Mouse (Mus musculus): Measurements from ENCODE around the gene Gm9999. TPM values are rescaled to one million over a fixed set of nuclear protein-coding genes. Genes with fewer than 3 reads are reported as not detected.
"Not testable (repeated sequence)": the region's sequence is repeated elsewhere in the genome, so short reads cannot be mapped to it uniquely, and the experiment has no call there.

Gm9999 gene
- polyA plus RNA-seq, 1 experiment from 2014 or later: not detected

DNA sequence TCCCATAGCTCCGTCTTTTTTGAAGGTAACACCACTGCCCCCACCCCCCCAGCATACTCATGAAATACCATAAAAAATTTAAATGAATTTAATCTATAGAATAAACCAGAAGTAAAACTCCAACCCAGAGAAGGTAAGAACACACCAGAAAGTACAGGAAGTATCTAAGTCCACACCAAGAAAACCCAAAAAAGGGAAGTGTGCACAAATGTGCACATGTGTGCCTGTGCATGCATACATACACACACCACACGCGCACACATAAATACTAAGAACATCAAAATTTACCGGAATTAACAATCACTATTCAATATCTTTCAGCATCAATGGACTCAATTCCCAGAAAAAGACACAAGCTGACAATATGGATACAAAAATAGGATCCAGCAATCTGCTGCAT is 13.5 kb upstream of the Gm9999 start:
- Histone ChIP-seq H3K4me1 (ENCODE audit: insufficient read depth, low read length) (no peaks in the 10 kb centered on the region), H3K9ac (replicated peaks; ENCODE audit: low read length) (no peak overlapping the region), H3K9me3 (ENCODE audit: low read length) (0 out of 2 replicates have a peak, but pooled peaks cover 2% of the 10 kb centered on the region), H3K27me3 (ENCODE audit: insufficient read depth, low read length) (no peaks in the 10 kb centered on the region), H3K4me2 (replicated peaks; ENCODE audit: low read depth, low read length) (no peak overlapping the region), H3K4me3 (ENCODE audit: low read length) (no peak overlapping the region), H3K27ac (ENCODE audit: low read length) (no peak overlapping the region), H3K36me3 (ENCODE audit: insufficient read depth, low read length) (no peaks in the 10 kb centered on the region)
- WGBS: 88% methylated on average over 4 of the region's 4 CpGs
- no peak for ATAC-seq (ENCODE audit: low FRiP score, low TSS enrichment)

DNA sequence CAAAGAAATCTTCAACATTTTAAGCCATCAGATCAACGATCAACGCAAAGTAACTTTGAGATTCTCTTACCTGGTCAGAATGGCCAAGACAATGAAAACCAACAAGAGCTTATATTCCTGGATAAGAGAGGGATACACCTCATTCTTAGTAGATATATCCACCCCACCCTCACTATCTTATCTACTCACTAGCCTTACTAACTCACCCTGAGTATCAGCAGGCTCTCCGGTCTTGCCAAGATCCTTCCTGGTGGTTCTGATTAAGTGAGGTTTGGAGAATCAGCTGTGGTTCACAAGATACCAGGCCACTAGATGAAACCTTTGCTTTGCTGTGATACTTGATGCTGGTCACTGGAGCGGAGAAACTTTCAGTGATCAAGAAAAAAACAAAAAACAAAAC is 8.7 kb upstream of the Gm9999 start:
- no peak overlapping the region for H3K4me2 ChIP-seq (replicated peaks; ENCODE audit: low read depth, low read length)
- no peak overlapping the region for H3K9ac ChIP-seq (replicated peaks; ENCODE audit: low read length)
- no peak overlapping the region for H3K27ac ChIP-seq (ENCODE audit: low read length)
- ATAC-seq (ENCODE audit: low FRiP score, low TSS enrichment): no peak
- no peaks in the 10 kb centered on the region for H3K4me1 ChIP-seq (ENCODE audit: insufficient read depth, low read length)
- 96% methylated on average over 4 of the region's 4 CpGs for WGBS
- no peaks in the 10 kb centered on the region for H3K27me3 ChIP-seq (ENCODE audit: insufficient read depth, low read length)
- no peaks in the 10 kb centered on the region for H3K36me3 ChIP-seq (ENCODE audit: insufficient read depth, low read length)
- H3K4me3 ChIP-seq (ENCODE audit: low read length): no peak overlapping the region
- 0 out of 2 replicates have a peak, but pooled peaks cover 2% of the 10 kb centered on the region for H3K9me3 ChIP-seq (ENCODE audit: low read length)

DNA sequence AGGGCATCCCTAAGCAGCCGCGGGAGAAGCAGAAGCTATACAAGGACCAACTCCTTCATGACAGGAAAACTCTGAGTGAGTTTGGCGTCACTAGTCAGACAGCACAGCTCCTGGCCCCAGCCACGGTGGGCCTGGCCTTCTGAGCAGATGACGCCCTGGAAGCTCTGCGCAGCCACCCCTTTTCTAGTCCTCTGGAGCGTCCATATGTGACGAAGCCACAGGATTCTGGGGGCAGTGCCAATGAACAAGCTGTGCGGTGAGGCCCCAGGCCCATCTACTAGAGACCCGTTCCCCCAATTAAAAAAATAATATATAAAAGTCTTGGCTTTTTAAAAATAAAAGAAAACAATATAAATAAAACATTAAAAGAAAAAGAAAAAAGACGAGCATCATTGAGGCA is 7.9 kb upstream of the Gm9999 start:
- WGBS: 86% methylated on average over 11 of the region's 11 CpGs
- H3K27me3 ChIP-seq (ENCODE audit: insufficient read depth, low read length): no peaks in the 10 kb centered on the region
- H3K9me3 ChIP-seq (ENCODE audit: low read length): 0 out of 2 replicates have a peak, but pooled peaks cover 2% of the 10 kb centered on the region
- H3K4me3 ChIP-seq (ENCODE audit: low read length): no peak overlapping the region
- H3K4me2 ChIP-seq (replicated peaks; ENCODE audit: low read depth, low read length): no peak overlapping the region
- H3K27ac ChIP-seq (ENCODE audit: low read length): no peak overlapping the region
- H3K9ac ChIP-seq (replicated peaks; ENCODE audit: low read length): no peak overlapping the region
- H3K36me3 ChIP-seq (ENCODE audit: insufficient read depth, low read length): no peaks in the 10 kb centered on the region
- H3K4me1 ChIP-seq (ENCODE audit: insufficient read depth, low read length): no peaks in the 10 kb centered on the region
- ATAC-seq (ENCODE audit: low FRiP score, low TSS enrichment): no peak

DNA sequence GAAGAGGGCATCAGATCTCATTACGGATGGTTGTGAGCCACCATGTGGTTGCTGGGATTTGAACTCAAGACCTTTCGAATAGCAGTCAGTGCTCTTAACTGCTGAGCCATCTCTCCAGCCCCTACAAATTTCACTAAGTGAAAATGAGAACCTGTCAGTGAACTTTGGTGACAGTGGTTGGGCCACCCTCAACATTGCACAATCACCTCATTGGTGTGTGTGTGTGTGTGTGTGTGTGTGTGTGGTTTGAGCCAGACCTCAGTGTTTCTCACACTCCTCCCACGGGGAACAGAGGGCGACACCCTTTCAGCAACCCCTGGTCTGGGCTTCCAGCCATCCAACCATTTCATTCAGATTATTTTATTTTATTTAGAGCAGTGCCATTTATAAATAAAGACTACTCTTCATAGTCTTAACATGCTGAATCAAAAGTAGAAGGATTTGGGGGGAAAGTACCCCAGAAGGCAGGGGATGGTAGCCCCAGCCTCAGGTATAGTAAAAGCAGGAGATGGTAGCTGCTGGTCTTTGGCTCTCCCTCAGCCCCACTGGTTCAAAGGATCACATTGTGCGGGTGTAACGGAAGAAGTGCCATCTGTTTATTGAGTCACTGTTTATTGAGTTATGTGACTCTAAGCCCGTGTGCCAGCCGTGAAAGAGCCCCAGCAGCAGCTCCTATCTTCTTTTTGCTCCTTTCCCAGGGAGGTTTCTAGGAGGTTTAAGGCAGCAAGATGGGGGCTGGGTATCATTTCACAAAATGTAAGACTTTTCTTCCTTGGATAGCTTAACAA is 2.5 kb downstream of the Gm9999 start:
- no peak for ATAC-seq (ENCODE audit: low FRiP score, low TSS enrichment)

DNA sequence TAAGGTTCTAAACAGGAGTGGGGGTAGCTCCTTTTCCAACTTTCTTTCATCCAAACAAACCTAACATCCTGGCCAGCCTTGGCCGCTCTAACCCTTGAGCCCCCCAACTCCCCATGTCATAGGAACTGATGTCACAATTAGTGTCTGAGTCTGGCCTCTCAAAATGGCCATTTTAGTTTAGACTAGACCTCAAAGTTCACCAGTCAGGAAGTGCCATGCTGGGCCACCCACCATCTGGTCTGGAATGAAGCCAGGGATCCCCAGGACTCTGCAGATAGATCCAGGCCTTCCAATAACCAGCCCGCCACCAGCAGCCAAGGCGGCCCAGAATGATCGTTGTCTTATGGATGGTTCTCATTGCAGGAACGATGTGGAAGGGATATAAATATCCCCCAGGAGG is 3.3 kb downstream of the Gm9999 start:
- 33% methylated on average over 5 of the region's 5 CpGs for WGBS
- H3K4me2 ChIP-seq (replicated peaks; ENCODE audit: low read depth, low read length): no peak overlapping the region
- ATAC-seq (ENCODE audit: low FRiP score, low TSS enrichment): peak; percentile 23; the same call in 1 of the 2 replicates

More for the DNA sequence above, 2.5 kb downstream of the Gm9999 start:
- 38% methylated on average over 8 of the region's 8 CpGs for WGBS
- Histone ChIP-seq H3K4me3 (ENCODE audit: low read length) (no peak overlapping the region), H3K27ac (ENCODE audit: low read length) (no peak overlapping the region), H3K9me3 (ENCODE audit: low read length) (no peaks in the 10 kb centered on the region), H3K4me2 (replicated peaks; ENCODE audit: low read depth, low read length) (no peak overlapping the region), H3K9ac (replicated peaks; ENCODE audit: low read length) (no peak overlapping the region), H3K27me3 (ENCODE audit: insufficient read depth, low read length) (no peaks in the 10 kb centered on the region), H3K4me1 (ENCODE audit: insufficient read depth, low read length) (peaks cover 8% of the 10 kb centered on the region), H3K36me3 (ENCODE audit: insufficient read depth, low read length) (no peaks in the 10 kb centered on the region)

DNA sequence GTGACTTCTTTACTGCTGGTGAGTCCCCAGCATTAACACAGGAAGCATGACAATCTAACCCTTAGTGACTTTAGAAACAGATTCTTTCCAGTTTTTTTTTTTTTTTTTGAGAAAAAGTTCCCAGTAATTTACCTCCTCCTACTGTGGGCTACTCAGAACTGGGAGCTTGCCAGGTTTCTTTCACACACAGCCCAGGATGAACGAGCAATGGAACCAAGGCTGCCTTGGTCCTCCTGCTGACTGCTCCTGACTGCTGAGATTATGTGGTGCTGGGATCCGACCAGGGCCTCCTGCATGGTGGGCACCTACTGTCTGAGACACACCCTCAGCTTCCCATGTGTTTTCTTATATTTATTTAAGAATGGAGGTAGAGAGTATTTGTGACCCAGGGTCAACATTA is 3.7 kb downstream of the Gm9999 start:
- peak; percentile 42; the same call in 1 of the 2 replicates for ATAC-seq (ENCODE audit: low FRiP score, low TSS enrichment)
- no peaks in the 10 kb centered on the region for H3K27me3 ChIP-seq (ENCODE audit: insufficient read depth, low read length)
- no peak overlapping the region for H3K27ac ChIP-seq (ENCODE audit: low read length)
- 28% methylated on average over 2 of the region's 2 CpGs for WGBS
- H3K9ac ChIP-seq (replicated peaks; ENCODE audit: low read length): no peak overlapping the region
- H3K4me2 ChIP-seq (replicated peaks; ENCODE audit: low read depth, low read length): no peak overlapping the region
- no peaks in the 10 kb centered on the region for H3K9me3 ChIP-seq (ENCODE audit: low read length)
- peaks cover 8% of the 10 kb centered on the region for H3K4me1 ChIP-seq (ENCODE audit: insufficient read depth, low read length)
- no peak overlapping the region for H3K4me3 ChIP-seq (ENCODE audit: low read length)
- H3K36me3 ChIP-seq (ENCODE audit: insufficient read depth, low read length): peaks cover 2% of the 10 kb centered on the region

More for the DNA sequence above, 3.3 kb downstream of the Gm9999 start:
- no peak overlapping the region for H3K9ac ChIP-seq (replicated peaks; ENCODE audit: low read length)
- no peaks in the 10 kb centered on the region for H3K27me3 ChIP-seq (ENCODE audit: insufficient read depth, low read length)
- H3K27ac ChIP-seq (ENCODE audit: low read length): no peak overlapping the region
- H3K9me3 ChIP-seq (ENCODE audit: low read length): no peaks in the 10 kb centered on the region
- H3K4me1 ChIP-seq (ENCODE audit: insufficient read depth, low read length): peaks cover 8% of the 10 kb centered on the region
- no peak overlapping the region for H3K4me3 ChIP-seq (ENCODE audit: low read length)
- no peaks in the 10 kb centered on the region for H3K36me3 ChIP-seq (ENCODE audit: insufficient read depth, low read length)

DNA sequence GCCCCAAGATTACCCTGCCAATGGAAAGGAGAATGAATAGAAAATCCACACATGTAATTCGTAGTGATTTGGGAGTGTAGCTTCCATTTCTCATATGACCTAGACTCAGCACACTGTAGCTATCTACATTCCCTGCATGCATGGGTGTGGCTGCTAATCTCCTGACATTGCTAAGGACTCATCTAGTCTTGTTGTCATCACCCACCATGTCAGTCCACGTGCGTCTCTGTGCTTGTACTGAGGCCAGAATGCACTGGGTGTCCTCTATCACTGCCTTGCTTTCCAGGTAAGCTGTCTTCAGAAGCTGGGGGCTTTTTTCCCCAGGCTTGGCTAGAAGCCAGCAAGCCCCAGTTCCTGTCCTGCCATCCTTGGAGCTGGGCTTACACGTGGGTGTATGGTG is 6.0 kb downstream of the Gm9999 start:
- 81% methylated on average over 4 of the region's 4 CpGs for WGBS
- ATAC-seq (ENCODE audit: low FRiP score, low TSS enrichment); H3K4me2 ChIP-seq (replicated peaks; ENCODE audit: low read depth, low read length); H3K4me3 ChIP-seq (ENCODE audit: low read length); H3K4me1 ChIP-seq (ENCODE audit: insufficient read depth, low read length); H3K9me3 ChIP-seq (ENCODE audit: low read length); H3K9ac ChIP-seq (replicated peaks; ENCODE audit: low read length); H3K27ac ChIP-seq (ENCODE audit: low read length); H3K27me3 ChIP-seq (ENCODE audit: insufficient read depth, low read length): not testable (repeated sequence)
- peaks cover 19% of the 10 kb centered on the region for H3K36me3 ChIP-seq (ENCODE audit: insufficient read depth, low read length)

DNA sequence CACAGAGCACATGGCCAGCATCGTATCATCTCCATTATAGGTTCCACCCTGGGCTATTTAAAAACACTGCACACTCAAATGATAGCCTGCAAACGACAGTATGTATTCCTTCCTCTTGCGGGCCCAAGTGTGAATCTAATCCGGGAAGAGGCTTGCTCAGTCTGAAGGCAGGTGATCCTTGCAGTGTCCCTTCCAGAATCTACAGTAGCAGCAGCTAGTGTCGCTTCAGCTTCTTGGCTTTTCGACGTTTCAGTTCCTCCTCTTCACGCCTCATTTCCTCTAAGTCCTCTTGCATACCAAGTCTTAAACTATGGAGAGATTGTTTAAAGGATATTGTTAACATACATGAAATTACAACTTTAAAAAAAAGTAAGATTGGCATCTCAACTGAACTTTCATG is 9.7 kb downstream of the Gm9999 start:
- Histone ChIP-seq H3K27me3 (ENCODE audit: insufficient read depth, low read length) (no peaks in the 10 kb centered on the region), H3K4me2 (replicated peaks; ENCODE audit: low read depth, low read length) (no peak overlapping the region), H3K4me3 (ENCODE audit: low read length) (no peak overlapping the region), H3K27ac (ENCODE audit: low read length) (no peak overlapping the region), H3K9me3 (ENCODE audit: low read length) (no peaks in the 10 kb centered on the region), H3K4me1 (ENCODE audit: insufficient read depth, low read length) (no peaks in the 10 kb centered on the region), H3K9ac (replicated peaks; ENCODE audit: low read length) (no peak overlapping the region), H3K36me3 (ENCODE audit: insufficient read depth, low read length) (peaks cover 52% of the 10 kb centered on the region)
- whole genome bisulfite sequencing: 66% methylated on average over 8 of the region's 8 CpGs
- no peak for ATAC-seq (ENCODE audit: low FRiP score, low TSS enrichment)

DNA sequence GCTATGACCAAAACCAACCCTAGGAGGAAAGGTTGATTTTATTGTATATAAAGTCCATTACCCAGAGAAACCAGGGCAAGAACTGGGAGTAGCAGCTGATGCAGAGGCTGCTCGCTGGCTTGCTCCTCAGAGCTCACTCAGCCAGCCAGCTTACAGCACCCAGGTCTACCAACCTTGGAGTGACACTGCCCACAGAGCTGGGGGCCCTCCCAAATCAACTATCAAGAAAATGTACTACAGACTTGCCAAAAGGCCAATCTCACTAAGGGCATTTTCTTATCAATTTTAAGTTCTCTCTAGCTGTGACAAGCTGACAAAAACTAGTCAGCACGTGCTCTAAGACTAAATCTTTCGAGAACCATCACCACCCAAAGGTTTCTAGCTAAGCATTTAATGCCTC is 12.2 kb downstream of the Gm9999 start:
- Histone ChIP-seq H3K27ac (ENCODE audit: low read length) (no peak overlapping the region), H3K4me2 (replicated peaks; ENCODE audit: low read depth, low read length) (no peak overlapping the region), H3K9ac (replicated peaks; ENCODE audit: low read length) (no peak overlapping the region), H3K4me3 (ENCODE audit: low read length) (no peak overlapping the region), H3K27me3 (ENCODE audit: insufficient read depth, low read length) (no peaks in the 10 kb centered on the region), H3K4me1 (ENCODE audit: insufficient read depth, low read length) (0 out of 2 replicates have a peak, but pooled peaks cover 3% of the 10 kb centered on the region), H3K9me3 (ENCODE audit: low read length) (no peaks in the 10 kb centered on the region), H3K36me3 (ENCODE audit: insufficient read depth, low read length) (peaks cover 60% of the 10 kb centered on the region)
- no peak for ATAC-seq (ENCODE audit: low FRiP score, low TSS enrichment)
- 91% methylated on average over 3 of the region's 3 CpGs for WGBS

DNA sequence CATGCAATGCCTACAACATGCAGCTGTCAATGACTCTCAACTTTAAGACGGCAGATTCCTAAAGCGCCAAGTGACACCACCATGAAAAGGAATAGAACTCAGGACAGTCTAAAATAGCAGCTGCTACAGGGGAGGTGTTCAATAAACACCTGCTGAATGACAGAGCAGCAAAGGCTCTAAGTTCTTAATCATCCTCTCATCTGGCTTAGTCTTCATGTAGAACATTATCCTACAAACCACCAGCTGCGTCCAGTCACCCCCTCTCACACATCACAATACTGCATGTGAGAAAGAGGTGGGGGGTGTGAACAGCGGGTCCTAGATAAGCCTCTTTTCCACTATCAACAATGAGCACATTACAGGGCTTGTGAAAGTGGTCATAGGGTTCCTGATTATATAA is 13.6 kb downstream of the Gm9999 start:
- peaks cover 12% of the 10 kb centered on the region; the same call in 1 of the 2 replicates for H3K4me1 ChIP-seq (ENCODE audit: insufficient read depth, low read length)
- no peaks in the 10 kb centered on the region for H3K27me3 ChIP-seq (ENCODE audit: insufficient read depth, low read length)
- no peak overlapping the region for H3K27ac ChIP-seq (ENCODE audit: low read length)
- 98% methylated on average over 4 of the region's 4 CpGs for WGBS
- no peak for ATAC-seq (ENCODE audit: low FRiP score, low TSS enrichment)
- H3K9ac ChIP-seq (replicated peaks; ENCODE audit: low read length): no peak overlapping the region
- H3K4me2 ChIP-seq (replicated peaks; ENCODE audit: low read depth, low read length): no peak overlapping the region
- H3K36me3 ChIP-seq (ENCODE audit: insufficient read depth, low read length): peaks cover 58% of the 10 kb centered on the region
- no peaks in the 10 kb centered on the region for H3K9me3 ChIP-seq (ENCODE audit: low read length)
- H3K4me3 ChIP-seq (ENCODE audit: low read length): no peak overlapping the region
